Mouse (Mus musculus): ENCODE measurements at regions not wholly inside any gene's neighbourhood (a gene's known extent, or its start where the extent isn't known, plus 50 kb on each side); places are given as distances from the start of the nearest gene placed in this dataset.

GRCm38 (mm10) chr8:34523849-34524248 is 412.3 kb upstream of the Gm10131 start:
- H3K4me2 ChIP-seq = no peak overlapping the region
- H3K9ac ChIP-seq = no peak overlapping the region
- no peaks in the 10 kb centered on the region for H3K4me1 ChIP-seq (replicated peaks)
- H3K27ac ChIP-seq (ENCODE audit: poor library complexity, severe bottlenecking) = no peak overlapping the region
- no peaks in the 10 kb centered on the region for H3K9me3 ChIP-seq (replicated peaks)
- no peaks in the 10 kb centered on the region for H3K27me3 ChIP-seq (replicated peaks)
- ATAC-seq (ENCODE audit: insufficient number of reproducible peaks, low FRiP score) = no peak
- no peaks in the 10 kb centered on the region for H3K36me3 ChIP-seq
- WGBS = 65% methylated on average over 3 of the region's 3 CpGs
- no peak overlapping the region for H3K4me3 ChIP-seq

GRCm38 (mm10) chr8:34521316-34521715 is 409.8 kb upstream of the Gm10131 start:
- Histone ChIP-seq H3K9me3 (replicated peaks) (no peaks in the 10 kb centered on the region; the same call in 1 of the 2 replicates), H3K36me3 (no peaks in the 10 kb centered on the region), H3K4me3 (no peak overlapping the region), H3K4me1 (replicated peaks) (no peaks in the 10 kb centered on the region), H3K27me3 (replicated peaks) (no peaks in the 10 kb centered on the region), H3K4me2 (no peak overlapping the region), H3K9ac (no peak overlapping the region), H3K27ac (ENCODE audit: poor library complexity, severe bottlenecking) (no peak overlapping the region)
- ATAC-seq (ENCODE audit: insufficient number of reproducible peaks, low FRiP score) = no peak
- WGBS = 63% methylated on average over 7 of the region's 7 CpGs

- Histone ChIP-seq H3K4me2 (no peak overlapping the region), H3K9me3 (replicated peaks) (peaks cover 2% of the 10 kb centered on the region; the same call in 1 of the 2 replicates), H3K36me3 (no peaks in the 10 kb centered on the region), H3K9ac (no peak overlapping the region), H3K4me3 (no peak overlapping the region), H3K27ac (ENCODE audit: poor library complexity, severe bottlenecking) (no peak overlapping the region), H3K27me3 (replicated peaks) (no peaks in the 10 kb centered on the region), H3K4me1 (replicated peaks) (no peaks in the 10 kb centered on the region)
- ATAC-seq (ENCODE audit: insufficient number of reproducible peaks, low FRiP score) = no peak
- 68% methylated on average over 4 of the region's 4 CpGs for WGBS
Observed at GRCm38 (mm10) chr8:34520664-34521063, 409.1 kb upstream of the Gm10131 start.

GRCm38 (mm10) chr8:34513459-34514090 is 402.0 kb upstream of the Gm10131 start:
- Histone ChIP-seq H3K4me2 (no peak overlapping the region), H3K27me3 (replicated peaks) (no peaks in the 10 kb centered on the region), H3K9me3 (replicated peaks) (peaks cover 6% of the 10 kb centered on the region; the same call in 1 of the 2 replicates), H3K9ac (no peak overlapping the region), H3K4me3 (no peak overlapping the region), H3K36me3 (no peaks in the 10 kb centered on the region), H3K4me1 (replicated peaks) (no peaks in the 10 kb centered on the region), H3K27ac (ENCODE audit: poor library complexity, severe bottlenecking) (no peak overlapping the region)
- 59% methylated on average over 4 of the region's 4 CpGs for WGBS
- no peak for ATAC-seq (ENCODE audit: insufficient number of reproducible peaks, low FRiP score)

GRCm38 (mm10) chr8:34505829-34506555 is 394.5 kb upstream of the Gm10131 start:
- H3K4me2 ChIP-seq = no peak overlapping the region
- H3K27ac ChIP-seq (ENCODE audit: poor library complexity, severe bottlenecking) = no peak overlapping the region
- H3K36me3 ChIP-seq = no peaks in the 10 kb centered on the region
- H3K9ac ChIP-seq = no peak overlapping the region
- no peak for ATAC-seq (ENCODE audit: insufficient number of reproducible peaks, low FRiP score)
- no peak overlapping the region for H3K4me3 ChIP-seq
- H3K27me3 ChIP-seq (replicated peaks) = peaks cover 4% of the 10 kb centered on the region; the same call in 1 of the 2 replicates
- 42% methylated on average over 15 of the region's 15 CpGs for WGBS
- 0 out of 2 replicates have a peak, but pooled peaks cover 6% of the 10 kb centered on the region for H3K9me3 ChIP-seq (replicated peaks)
- H3K4me1 ChIP-seq (replicated peaks) = no peaks in the 10 kb centered on the region

GRCm38 (mm10) chr8:34505102-34505501 is 393.6 kb upstream of the Gm10131 start:
- no peak for ATAC-seq (ENCODE audit: insufficient number of reproducible peaks, low FRiP score)
- H3K36me3 ChIP-seq = no peaks in the 10 kb centered on the region
- WGBS = 66% methylated on average over 7 of the region's 7 CpGs

GRCm38 (mm10) chr8:34502606-34503162 is 391.1 kb upstream of the Gm10131 start:
- WGBS = 15% methylated on average over 1 of the region's 1 CpGs

More at GRCm38 (mm10) chr8:34505102-34505501, 393.6 kb upstream of the Gm10131 start:
- no peak overlapping the region for H3K27ac ChIP-seq (ENCODE audit: poor library complexity, severe bottlenecking)
- H3K4me3 ChIP-seq = no peak overlapping the region
- H3K27me3 ChIP-seq (replicated peaks) = peaks cover 4% of the 10 kb centered on the region; the same call in 1 of the 2 replicates
- no peak overlapping the region for H3K4me2 ChIP-seq
- no peaks in the 10 kb centered on the region for H3K4me1 ChIP-seq (replicated peaks)
- 0 out of 2 replicates have a peak, but pooled peaks cover 6% of the 10 kb centered on the region for H3K9me3 ChIP-seq (replicated peaks)
- no peak overlapping the region for H3K9ac ChIP-seq

GRCm38 (mm10) chr8:34499196-34499595 is 387.7 kb upstream of the Gm10131 start:
- H3K9ac ChIP-seq = no peak overlapping the region
- no peak overlapping the region for H3K4me2 ChIP-seq
- WGBS = 67% methylated on average over 3 of the region's 3 CpGs
- no peak for ATAC-seq (ENCODE audit: insufficient number of reproducible peaks, low FRiP score)
- no peaks in the 10 kb centered on the region for H3K27me3 ChIP-seq (replicated peaks)
- no peak overlapping the region for H3K4me3 ChIP-seq
- H3K9me3 ChIP-seq (replicated peaks) = 0 out of 2 replicates have a peak, but pooled peaks cover 6% of the 10 kb centered on the region
- no peaks in the 10 kb centered on the region for H3K4me1 ChIP-seq (replicated peaks)
- no peak overlapping the region for H3K27ac ChIP-seq (ENCODE audit: poor library complexity, severe bottlenecking)
- no peaks in the 10 kb centered on the region for H3K36me3 ChIP-seq

More at GRCm38 (mm10) chr8:34502606-34503162, 391.1 kb upstream of the Gm10131 start:
- H3K9ac ChIP-seq = no peak overlapping the region
- no peak overlapping the region for H3K4me2 ChIP-seq
- no peaks in the 10 kb centered on the region for H3K4me1 ChIP-seq (replicated peaks)
- no peak overlapping the region for H3K27ac ChIP-seq (ENCODE audit: poor library complexity, severe bottlenecking)
- 0 out of 2 replicates have a peak, but pooled peaks cover 6% of the 10 kb centered on the region for H3K9me3 ChIP-seq (replicated peaks)
- no peaks in the 10 kb centered on the region for H3K36me3 ChIP-seq
- no peak for ATAC-seq (ENCODE audit: insufficient number of reproducible peaks, low FRiP score)
- no peak overlapping the region for H3K4me3 ChIP-seq
- H3K27me3 ChIP-seq (replicated peaks) = peaks cover 4% of the 10 kb centered on the region; the same call in 1 of the 2 replicates

- ATAC-seq (ENCODE audit: insufficient number of reproducible peaks, low FRiP score) = no peak
- H3K4me3 ChIP-seq = no peak overlapping the region
- H3K9me3 ChIP-seq (replicated peaks) = no peaks in the 10 kb centered on the region
- no peaks in the 10 kb centered on the region for H3K36me3 ChIP-seq
- 94% methylated on average over 4 of the region's 4 CpGs for WGBS
- no peak overlapping the region for H3K27ac ChIP-seq (ENCODE audit: poor library complexity, severe bottlenecking)
- H3K4me2 ChIP-seq = no peak overlapping the region
- H3K4me1 ChIP-seq (replicated peaks) = no peaks in the 10 kb centered on the region
- no peak overlapping the region for H3K9ac ChIP-seq
- H3K27me3 ChIP-seq (replicated peaks) = no peaks in the 10 kb centered on the region
Observed at GRCm38 (mm10) chr8:34496751-34497150, 385.2 kb upstream of the Gm10131 start.

- Histone ChIP-seq H3K4me2 (no peak overlapping the region), H3K27me3 (replicated peaks) (no peaks in the 10 kb centered on the region), H3K4me3 (no peak overlapping the region), H3K27ac (ENCODE audit: poor library complexity, severe bottlenecking) (no peak overlapping the region), H3K36me3 (no peaks in the 10 kb centered on the region), H3K9me3 (replicated peaks) (no peaks in the 10 kb centered on the region), H3K9ac (no peak overlapping the region), H3K4me1 (replicated peaks) (no peaks in the 10 kb centered on the region)
- no peak for ATAC-seq (ENCODE audit: insufficient number of reproducible peaks, low FRiP score)
- 71% methylated on average over 4 of the region's 4 CpGs for WGBS
Observed at GRCm38 (mm10) chr8:34495974-34496373, 384.4 kb upstream of the Gm10131 start.

- no peak overlapping the region for H3K4me3 ChIP-seq
Observed at GRCm38 (mm10) chr8:34488746-34489400, 377.3 kb upstream of the Gm10131 start.

More at GRCm38 (mm10) chr8:34488746-34489400, 377.3 kb upstream of the Gm10131 start:
- no peaks in the 10 kb centered on the region for H3K9me3 ChIP-seq (replicated peaks)
- 51% methylated on average over 7 of the region's 7 CpGs for WGBS
- no peaks in the 10 kb centered on the region for H3K27me3 ChIP-seq (replicated peaks)
- H3K9ac ChIP-seq = no peak overlapping the region
- H3K27ac ChIP-seq (ENCODE audit: poor library complexity, severe bottlenecking) = no peak overlapping the region
- no peak for ATAC-seq (ENCODE audit: insufficient number of reproducible peaks, low FRiP score)
- no peak overlapping the region for H3K4me2 ChIP-seq
- H3K36me3 ChIP-seq = no peaks in the 10 kb centered on the region
- no peaks in the 10 kb centered on the region; the same call in 1 of the 2 replicates for H3K4me1 ChIP-seq (replicated peaks)

Measured in heart, embryonic 12.5 days (tissue).